Mouse (Mus musculus): ENCODE results near the gene Grik4.

The Grik4 gene

GRCm38 (mm10) chr9:42861711-42862110 is 82.6 kb downstream of the Grik4 start:
- in situ Hi-C loops (cut with MboI, MseI), result no loop called here

- in situ Hi-C loops (cut with MboI, MseI), result no loop called here
Measured at GRCm38 (mm10) chr9:42861238-42861637, 83.1 kb downstream of the Grik4 start.

GRCm38 (mm10) chr9:42859959-42860794 is 84.1 kb downstream of the Grik4 start:
- in situ Hi-C loops (cut with MboI, MseI), result no loop called here

GRCm38 (mm10) chr9:42858998-42859690 is 85.1 kb downstream of the Grik4 start:
- in situ Hi-C loops (cut with MboI, MseI), result no loop called here

- in situ Hi-C loops (cut with MboI, MseI), result no loop called here
Measured at GRCm38 (mm10) chr9:42858576-42858975, 85.7 kb downstream of the Grik4 start.

GRCm38 (mm10) chr9:42857756-42858155 is 86.5 kb downstream of the Grik4 start:
- in situ Hi-C loops (cut with MboI, MseI), result no loop called here

- in situ Hi-C loops (cut with MboI, MseI), result loop anchor here in 1 of 2 experiments (5.0 kb wide), 1 partner anchor 1476 kb away; no protein-coding TSS in a partner anchor
Measured at GRCm38 (mm10) chr9:42853077-42853476, 91.2 kb downstream of the Grik4 start.

- in situ Hi-C loops (cut with MboI, MseI), result loop anchor here in 1 of 2 experiments (5.0 kb wide), 1 partner anchor 1473 kb away; no protein-coding TSS in a partner anchor
Measured at GRCm38 (mm10) chr9:42850063-42850462, 94.2 kb downstream of the Grik4 start.

GRCm38 (mm10) chr9:42848061-42848460 is 96.2 kb downstream of the Grik4 start:
- in situ Hi-C loops (cut with MboI, MseI), result no loop called here

GRCm38 (mm10) chr9:42846676-42847425 is 97.4 kb downstream of the Grik4 start:
- in situ Hi-C loops (cut with MboI, MseI), result no loop called here

GRCm38 (mm10) chr9:42846139-42846538 is 98.2 kb downstream of the Grik4 start:
- in situ Hi-C loops (cut with MboI, MseI), result no loop called here

- in situ Hi-C loops (cut with MboI, MseI), result no loop called here
Measured at GRCm38 (mm10) chr9:42844301-42844700, 100.0 kb downstream of the Grik4 start.

- in situ Hi-C loops (cut with MboI, MseI), result no loop called here
Measured at GRCm38 (mm10) chr9:42838299-42838698, 106.0 kb downstream of the Grik4 start.

GRCm38 (mm10) chr9:42837498-42837897 is 106.8 kb downstream of the Grik4 start:
- in situ Hi-C loops (cut with MboI, MseI), result no loop called here

- in situ Hi-C loops (cut with MboI, MseI), result no loop called here
Measured at GRCm38 (mm10) chr9:42831558-42831957, 112.7 kb downstream of the Grik4 start.

GRCm38 (mm10) chr9:42819247-42819646 is 125.0 kb downstream of the Grik4 start:
- in situ Hi-C loops (cut with MboI, MseI), result no loop called here

- in situ Hi-C loops (cut with MboI, MseI), result no loop called here
Measured at GRCm38 (mm10) chr9:42816815-42817214, 127.5 kb downstream of the Grik4 start.

GRCm38 (mm10) chr9:42809146-42809545 is 135.1 kb downstream of the Grik4 start:
- in situ Hi-C loops (cut with MboI, MseI), result no loop called here

- in situ Hi-C loops (cut with MboI, MseI), result no loop called here
Measured at GRCm38 (mm10) chr9:42808394-42808793, 135.9 kb downstream of the Grik4 start.

- in situ Hi-C loops (cut with MboI, MseI), result no loop called here
Measured at GRCm38 (mm10) chr9:42803061-42803491, 141.2 kb downstream of the Grik4 start.

GRCm38 (mm10) chr9:42801929-42802328 is 142.4 kb downstream of the Grik4 start:
- in situ Hi-C loops (cut with MboI, MseI), result no loop called here

GRCm38 (mm10) chr9:42800138-42800537 is 144.2 kb downstream of the Grik4 start:
- in situ Hi-C loops (cut with MboI, MseI), result no loop called here
